Mouse (Mus musculus): ENCODE measurements around the gene Pfkfb4.

Pfkfb4 gene

GRCm38 (mm10) chr9:108998287-108999166 lies 6.9 kb downstream of the Pfkfb4 start:
- peak; percentile 94 for DNase-seq

DNA sequence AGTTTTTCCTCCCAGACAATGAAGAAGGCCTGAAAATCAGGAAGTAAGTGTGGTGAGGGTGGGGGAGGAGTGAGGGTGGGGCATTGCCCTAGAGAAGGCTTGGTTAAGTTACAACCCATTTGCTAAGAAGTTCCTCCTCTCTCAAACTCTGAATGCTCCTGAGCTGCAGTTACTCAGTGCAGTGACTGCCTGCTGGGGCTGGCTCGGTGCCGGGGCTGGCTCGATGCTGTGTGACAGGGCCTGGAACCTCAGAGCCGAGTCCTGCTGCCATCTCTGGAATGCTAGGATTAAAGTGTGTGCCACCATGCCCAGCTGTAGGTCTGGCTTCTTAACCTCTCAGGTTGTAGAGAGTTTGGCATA lies 7.6 kb downstream of the Pfkfb4 start:
- DNase-seq: peak; percentile 85

- DNase-seq: peak; percentile 94
Observed at GRCm38 (mm10) chr9:109000726-109001125, 9.1 kb downstream of the Pfkfb4 start.

DNA sequence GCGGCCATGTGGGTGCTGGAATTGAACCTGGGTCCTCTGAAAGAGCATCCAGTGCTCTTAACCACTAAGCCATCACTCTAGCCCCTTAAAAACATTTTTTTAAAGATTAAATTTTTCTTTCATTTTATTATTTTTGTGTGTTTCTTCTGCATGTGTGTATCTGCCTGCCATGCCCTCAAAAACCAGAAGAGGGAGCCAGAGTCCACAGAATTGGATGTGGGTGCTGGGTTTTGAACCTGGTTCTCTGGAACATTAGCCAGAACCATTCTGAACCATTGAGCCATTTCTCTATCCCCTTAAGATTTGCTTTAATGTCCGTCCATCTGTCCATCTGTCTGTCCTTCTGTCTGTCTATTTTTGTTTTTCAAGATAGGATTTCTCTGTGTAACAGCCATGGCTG lies 11.6 kb downstream of the Pfkfb4 start:
- DNase-seq: no peak

GRCm38 (mm10) chr9:109007025-109007780 lies 15.6 kb downstream of the Pfkfb4 start:
- DNase-seq: no peak

DNA sequence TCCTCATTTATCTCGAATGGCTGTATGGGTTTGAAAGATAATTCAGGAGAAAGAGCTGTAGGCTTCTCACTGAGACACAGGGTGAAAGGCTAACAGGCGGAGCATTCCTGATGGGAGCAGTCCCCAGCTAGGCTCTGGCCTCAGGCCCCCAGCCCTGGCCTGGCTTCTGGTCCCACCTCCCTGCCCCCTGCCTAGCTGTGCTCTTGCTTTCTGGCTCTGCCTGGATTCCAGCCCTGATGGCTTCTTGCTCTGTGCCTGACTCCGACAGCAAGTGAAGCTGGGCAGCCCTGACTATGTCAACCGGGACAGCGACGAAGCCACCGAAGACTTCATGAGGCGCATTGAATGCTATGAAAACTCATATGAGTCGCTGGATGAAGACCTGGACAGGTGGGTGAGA lies 16.5 kb downstream of the Pfkfb4 start:
- peak; percentile 89 for DNase-seq

DNA sequence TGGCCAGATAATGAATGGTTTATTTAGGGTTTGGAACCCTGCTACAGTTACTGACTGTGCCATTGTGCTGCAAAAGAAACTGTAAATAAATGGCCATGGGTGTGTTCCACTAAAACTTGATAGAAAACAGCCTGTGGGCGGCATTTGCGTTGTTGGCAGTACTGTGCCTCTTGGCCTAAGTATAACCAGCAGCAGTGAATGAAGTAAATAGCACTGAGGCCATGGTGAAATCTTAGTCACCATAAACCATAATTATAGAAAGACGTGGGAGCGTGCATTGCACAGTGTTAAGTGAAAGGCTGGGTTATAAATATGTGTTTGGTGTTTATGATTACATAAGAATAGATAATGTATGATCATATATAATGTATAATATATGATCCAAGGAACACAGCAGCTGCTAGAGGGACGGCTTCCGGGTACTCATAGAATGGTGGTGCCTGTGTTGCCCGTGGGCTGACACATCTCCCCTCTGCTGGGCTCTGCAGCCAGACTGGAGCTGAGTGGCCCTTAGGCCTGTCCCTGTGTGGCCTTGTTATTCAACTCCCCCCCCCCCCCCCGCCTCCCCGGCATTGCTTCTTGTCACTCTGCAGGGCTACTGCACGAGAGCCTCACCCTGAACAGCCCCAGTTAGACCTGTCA lies 17.5 kb downstream of the Pfkfb4 start:
- DNase-seq: peak; percentile 92

GRCm38 (mm10) chr9:109009636-109010315 lies 18.2 kb downstream of the Pfkfb4 start:
- DNase-seq: peak; percentile 98

DNA sequence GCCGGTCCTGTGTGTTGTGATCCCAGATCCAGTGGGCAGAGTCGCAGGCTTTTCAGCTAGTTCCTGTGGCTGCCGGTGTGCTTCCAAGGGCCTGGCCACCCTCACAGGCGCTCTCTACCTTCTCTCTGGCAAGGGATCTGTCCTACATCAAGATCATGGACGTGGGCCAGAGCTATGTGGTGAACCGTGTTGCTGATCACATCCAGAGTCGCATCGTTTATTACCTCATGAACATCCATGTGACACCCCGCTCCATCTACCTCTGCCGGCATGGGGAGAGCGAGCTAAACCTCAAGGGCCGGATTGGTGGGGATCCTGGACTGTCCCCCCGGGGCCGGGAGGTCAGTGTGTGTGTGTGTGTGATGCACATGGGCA lies 18.7 kb downstream of the Pfkfb4 start:
- DNase-seq: peak; percentile 91

GRCm38 (mm10) chr9:109015397-109015796 lies 23.8 kb downstream of the Pfkfb4 start:
- no peak for DNase-seq

DNA sequence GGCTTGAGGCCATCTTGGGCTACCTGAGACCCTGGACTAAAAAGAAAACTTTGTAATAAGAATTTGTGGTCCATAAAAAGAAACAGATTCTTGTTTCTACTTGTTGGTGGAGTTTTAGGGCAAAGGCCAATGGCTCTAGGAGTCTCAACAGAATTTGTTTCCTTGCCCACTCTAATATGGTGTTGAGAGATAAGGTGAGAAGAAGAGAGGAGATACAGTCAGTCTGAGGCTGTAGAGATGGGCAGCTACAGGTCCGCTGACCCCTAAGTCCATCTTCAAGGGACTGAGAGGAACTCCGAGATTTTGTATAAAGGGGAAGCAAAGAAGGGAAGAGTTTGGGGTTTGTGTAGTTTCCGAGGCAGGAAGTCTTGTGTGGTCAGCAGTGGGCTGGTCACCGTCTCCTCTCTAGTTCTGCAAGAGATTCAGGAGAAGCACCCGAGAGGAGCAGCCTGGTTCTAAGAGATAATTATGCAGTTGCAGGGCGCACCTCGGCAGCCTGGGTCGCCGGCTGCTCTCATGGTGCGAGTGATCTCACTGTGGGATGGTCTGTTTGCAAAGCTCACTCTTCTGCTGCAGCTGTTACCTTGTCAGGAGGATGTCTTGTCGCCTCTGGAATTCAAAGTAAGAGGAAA lies 25.5 kb downstream of the Pfkfb4 start:
- peak; percentile 95 for DNase-seq

- DNase-seq: peak; percentile 90
Observed at GRCm38 (mm10) chr9:109021428-109021827, 29.9 kb downstream of the Pfkfb4 start.

DNA sequence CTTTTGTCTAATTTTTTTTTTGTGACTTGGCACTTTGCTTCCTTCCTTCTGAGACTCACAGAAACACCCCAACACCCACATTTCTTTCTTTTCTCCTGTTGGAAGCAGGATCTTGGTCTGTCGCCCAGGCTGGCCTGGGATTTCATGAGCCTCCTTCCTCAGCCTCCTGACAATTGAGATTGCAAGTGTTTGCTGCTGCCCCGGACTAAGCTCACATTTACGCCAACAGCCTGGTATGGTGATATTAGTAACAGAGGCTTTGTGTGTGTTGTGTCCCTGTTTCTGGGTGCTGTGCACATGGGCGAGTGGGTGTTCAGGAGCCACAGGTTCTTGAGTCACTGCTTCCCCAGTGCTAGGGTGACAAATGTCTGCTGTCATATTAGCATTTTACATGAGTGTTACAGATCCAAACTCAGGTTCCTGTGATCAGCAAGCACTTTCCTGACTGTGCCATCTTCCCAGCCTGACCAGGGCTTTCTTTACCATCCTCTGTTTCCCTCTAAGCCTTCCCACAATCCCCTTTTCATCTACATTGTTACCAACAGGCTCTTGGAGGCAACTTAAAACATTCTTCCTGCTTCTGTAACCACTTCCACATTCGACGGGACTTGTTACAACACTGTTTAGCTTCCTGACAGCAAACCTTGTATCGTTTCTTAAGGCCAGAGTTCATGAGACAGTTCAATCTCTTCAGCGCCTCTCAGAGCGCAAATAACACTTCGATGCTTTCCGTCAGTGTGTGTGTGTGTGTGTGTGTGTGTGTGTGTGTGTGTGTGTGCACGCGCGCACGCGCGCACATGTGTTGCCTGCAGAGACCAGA lies 31.5 kb downstream of the Pfkfb4 start:
- peak; percentile 93 for DNase-seq

DNA sequence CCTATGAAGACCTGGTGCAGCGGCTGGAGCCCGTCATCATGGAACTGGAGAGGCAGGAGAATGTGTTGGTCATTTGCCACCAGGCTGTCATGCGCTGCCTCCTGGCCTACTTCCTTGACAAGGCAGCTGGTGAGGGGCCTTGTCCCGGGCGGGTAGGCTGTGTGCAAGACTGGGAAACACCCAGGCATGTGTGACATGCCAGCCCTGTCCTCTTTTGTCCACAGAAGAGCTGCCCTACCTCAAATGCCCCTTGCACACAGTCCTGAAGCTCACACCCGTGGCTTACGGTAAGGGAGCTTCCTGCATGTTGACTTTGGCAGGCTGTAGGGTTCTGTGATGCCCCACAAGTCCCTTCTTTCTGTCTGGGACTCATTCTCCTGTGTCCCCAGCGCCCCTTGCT lies 35.9 kb downstream of the Pfkfb4 start:
- DNase-seq: peak; percentile 96

DNA sequence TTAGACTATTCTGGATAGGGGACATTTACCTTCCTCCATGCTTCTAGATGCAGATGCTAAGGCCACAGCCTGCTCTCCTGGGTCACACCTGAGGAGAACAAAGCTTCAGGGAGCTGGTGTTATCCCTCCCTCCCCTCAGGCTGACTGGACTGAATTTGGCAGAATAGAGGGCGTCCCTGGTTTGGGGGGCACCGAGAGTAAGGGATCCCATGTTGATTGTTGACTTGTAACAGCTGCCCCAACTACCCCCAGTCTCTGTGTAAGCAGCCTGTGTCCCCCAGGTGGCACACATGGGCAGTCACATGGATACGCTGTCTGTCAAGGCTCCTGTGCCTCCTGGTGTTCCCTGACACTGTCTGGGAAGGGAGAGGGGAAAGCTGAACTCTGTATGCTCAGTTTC lies 36.8 kb downstream of the Pfkfb4 start:
- DNase-seq: peak; percentile 70

DNA sequence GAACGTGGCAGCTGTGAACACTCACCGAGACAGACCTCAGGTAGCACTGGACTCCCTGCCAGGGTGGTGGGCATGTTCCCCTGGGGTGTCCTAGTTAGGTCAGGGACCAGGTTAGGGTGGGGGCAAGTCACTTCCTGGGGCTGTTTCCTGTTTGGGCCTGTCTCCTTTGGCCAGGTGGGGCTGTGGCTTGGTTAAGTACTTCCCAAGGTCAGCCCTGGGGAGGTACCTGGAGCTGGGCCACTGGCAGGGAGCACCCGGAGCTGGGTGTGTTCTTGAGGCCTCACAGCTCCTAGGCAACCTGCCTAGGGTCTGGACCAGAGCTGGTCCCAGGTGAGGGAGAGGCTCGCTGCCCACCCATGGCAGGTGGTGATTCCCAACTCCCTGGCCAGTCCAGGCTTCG lies 37.3 kb downstream of the Pfkfb4 start:
- DNase-seq: peak; percentile 91

GRCm38 (mm10) chr9:109030312-109030711 lies 38.7 kb downstream of the Pfkfb4 start:
- DNase-seq: no peak

DNA sequence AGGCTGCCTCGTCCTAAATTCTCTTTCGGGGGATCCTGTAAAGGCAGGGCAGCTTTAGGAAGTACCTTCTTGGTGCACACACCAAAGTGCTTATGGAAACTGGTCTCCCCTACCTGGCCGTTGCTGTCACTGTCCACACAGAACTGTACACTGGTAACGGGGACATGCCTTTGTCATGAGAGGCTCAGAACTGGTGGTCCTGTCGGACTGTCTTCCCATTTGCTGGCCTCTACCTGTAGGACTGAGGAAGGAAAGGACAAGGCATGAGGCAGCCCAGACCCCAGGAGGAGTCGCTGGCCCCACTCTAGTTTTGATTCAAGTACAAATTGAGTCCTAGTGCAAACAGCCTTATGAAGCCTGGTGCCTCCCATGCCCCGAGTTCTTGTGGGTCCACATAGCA lies 39.4 kb downstream of the Pfkfb4 start:
- peak; percentile 82 for DNase-seq

DNA sequence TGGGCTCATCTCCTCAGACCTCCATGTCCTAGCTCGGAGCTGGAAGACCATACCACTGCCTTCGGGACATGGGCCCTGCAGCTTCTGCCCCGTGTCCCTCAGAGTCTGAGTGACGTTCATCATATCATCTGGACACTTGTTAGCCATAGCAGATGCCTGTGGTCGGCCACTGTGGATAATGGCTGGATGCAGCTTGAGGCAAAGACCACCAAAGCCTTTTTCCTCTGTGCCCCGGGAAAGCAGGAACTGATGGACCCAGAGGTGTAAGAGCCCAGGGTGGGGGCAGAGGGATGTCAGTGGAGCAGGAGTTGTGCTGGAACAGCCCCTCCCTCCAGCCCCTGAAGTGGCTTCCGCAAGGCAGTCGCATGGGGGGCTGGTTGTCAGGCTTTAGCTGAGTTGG lies 40.1 kb downstream of the Pfkfb4 start:
- peak; percentile 87 for DNase-seq

DNA sequence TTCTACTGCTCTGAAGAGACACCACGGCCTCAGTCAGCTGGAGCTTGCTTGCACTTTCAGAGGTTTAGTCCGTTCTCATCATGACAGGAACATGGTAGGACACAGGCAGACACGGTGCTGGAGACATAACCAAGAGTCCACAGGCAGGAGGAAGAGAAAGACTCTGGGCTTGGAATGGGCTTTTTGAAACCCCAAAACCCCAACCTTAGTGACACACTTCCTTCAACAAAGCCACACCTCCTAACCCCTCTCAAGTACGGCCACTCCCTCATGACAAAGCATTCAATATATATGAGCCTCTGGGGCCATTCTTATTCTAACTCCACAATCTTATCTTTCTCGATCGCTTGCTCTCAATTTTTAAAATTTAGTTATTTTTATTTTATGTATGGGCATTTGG lies 40.9 kb downstream of the Pfkfb4 start:
- peak; percentile 55 for DNase-seq

GRCm38 (mm10) chr9:109038086-109038895 lies 46.7 kb downstream of the Pfkfb4 start, which contains the start of gene Shisa5:
TSS of gene Shisa5 (plus strand) at chr9:109038565.
- peak; percentile 99 for DNase-seq

All from heart, adult 11 months (tissue).